Mouse (Mus musculus) CH12.LX (cell line): ENCODE measurements around the gene Abhd14a.

ENCODE experiments used
- CHD1 ChIP-seq: IDR thresholded peaks from 2 replicates; pipeline ENCODE4 v1.6.1; 2012; ENCODE audit warnings: low read depth, low read length, improper control_type of control experiment, inconsistent platforms
- CTCF ChIP-seq, 2 experiments: IDR thresholded peaks in 1 of 2; conservative IDR thresholded peaks in 1 of 2; 2 replicates each; pipeline ENCODE4 v1.5.1; 2011 to 2012; ENCODE audit warnings: low read depth in 2 of 2, low read length in 2 of 2, improper control_type of control experiment in 1 of 2, inconsistent platforms in 1 of 2, mild to moderate bottlenecking in 1 of 2, moderate library complexity in 1 of 2
- E2F4 ChIP-seq: IDR thresholded peaks from 2 replicates; pipeline ENCODE4 v1.6.1; 2011; ENCODE audit warnings: low read depth, low read length, improper control_type of control experiment; ENCODE audit not compliant: insufficient replicate concordance
- ELF1 ChIP-seq: IDR thresholded peaks from 2 replicates; pipeline ENCODE4 v1.6.1; 2014; ENCODE audit warnings: low read depth, mild to moderate bottlenecking, inconsistent platforms, low read length, improper control_type of control experiment
- EP300 ChIP-seq: IDR thresholded peaks from 2 replicates; pipeline ENCODE4 v1.6.1; 2011; ENCODE audit warnings: low read length, improper control_type of control experiment
- MAFK ChIP-seq: IDR thresholded peaks from 2 replicates; pipeline ENCODE4 v1.6.1; 2011; ENCODE audit warnings: low read length, improper control_type of control experiment; ENCODE audit not compliant: insufficient replicate concordance
- MYC ChIP-seq: IDR thresholded peaks from 2 replicates; pipeline ENCODE4 v1.6.1; 2011; ENCODE audit warnings: low read depth, mild to moderate bottlenecking, improper control_type of control experiment, low read length
- POLR2A ChIP-seq: IDR thresholded peaks from 2 replicates; pipeline ENCODE4 v1.6.1; 2011; ENCODE audit warnings: low read depth, mild to moderate bottlenecking, improper control_type of control experiment, low read length
- POLR2AphosphoS2 ChIP-seq: IDR thresholded peaks from 2 replicates; pipeline ENCODE4 v1.6.1; 2011; ENCODE audit warnings: low read depth, low read length, improper control_type of control experiment
- SMC3 ChIP-seq: IDR thresholded peaks from 2 replicates; pipeline ENCODE4 v1.6.1; 2011; ENCODE audit warnings: low read depth, low read length, improper control_type of control experiment
- TCF12 ChIP-seq: IDR thresholded peaks from 2 replicates; pipeline ENCODE4 v1.6.1; 2014; ENCODE audit warnings: low read depth, mild to moderate bottlenecking, inconsistent platforms, low read length, improper control_type of control experiment
- ZC3H11A ChIP-seq: IDR thresholded peaks from 2 replicates; pipeline ENCODE4 v1.6.1; 2012; ENCODE audit warnings: low read depth, mild to moderate bottlenecking, inconsistent platforms, low read length, improper control_type of control experiment
- ZKSCAN1 ChIP-seq: IDR thresholded peaks from 2 replicates; pipeline ENCODE4 v1.6.1; 2012; ENCODE audit warnings: low read depth, inconsistent platforms, low read length, improper control_type of control experiment, borderline replicate concordance

DNA sequence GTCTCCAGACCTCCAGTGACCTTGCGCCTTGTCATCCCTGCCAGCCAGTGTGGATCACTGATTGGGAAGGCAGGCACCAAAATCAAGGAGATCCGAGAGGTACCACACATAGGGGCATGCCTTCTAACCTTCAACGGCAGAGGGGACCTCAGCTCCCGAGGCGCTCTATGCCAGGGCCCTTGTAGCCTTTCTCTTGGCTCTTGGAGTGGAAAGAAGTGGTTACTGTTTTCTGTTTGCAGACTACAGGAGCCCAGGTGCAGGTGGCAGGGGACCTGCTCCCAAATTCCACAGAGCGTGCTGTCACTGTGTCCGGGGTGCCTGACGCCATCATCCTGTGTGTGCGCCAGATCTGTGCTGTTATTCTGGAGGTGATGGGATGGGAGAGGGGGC is 13.5 kb upstream of the Abhd14a start:
- TF ChIP-seq EP300 (no peak), POLR2A (no peak), E2F4 (no peak), CTCF (conservative IDR thresholded peaks at IDR 0.05 in 1 of 2, IDR thresholded peaks at IDR 0.05 in 1 of 2; ENCODE audit: low read depth in 2 of 2, low read length in 2 of 2) (no peak), MYC (no peak), POLR2AphosphoS2 (no peak), CHD1 (no peak), ZC3H11A (no peak), ELF1 (no peak), TCF12 (no peak), MAFK (no peak), ZKSCAN1 (no peak), SMC3 (no peak)
